Mouse (Mus musculus) right cerebral cortex, adult 2 months (tissue): ENCODE measurements around the gene Mvp.
A peak's percentile ranks its signal among the peaks of the same experiment; 100 is the strongest.

Source experiments
- DNase-seq, 2 experiments: peaks; one replicate each; pipeline ENCODE4 v3.0.0; 2021 to 2022; ENCODE audit warnings: low spot score in 2 of 2

Mvp gene

GRCm38 (mm10) chr7:127014320-127014719, at the start of gene Mvp:
Mvp (minus strand) TSS chr7:127014621.
- no peak for DNase-seq

- peak; percentile 8 to 20 for DNase-seq
Observed at GRCm38 (mm10) chr7:127055026-127055585, 40.7 kb upstream of the Mvp start.

- DNase-seq = peak; percentile 89 to 94
Observed at GRCm38 (mm10) chr7:127041851-127042672, 27.6 kb upstream of the Mvp start, which contains the start of gene Kif22. Kif22 (minus strand) TSS chr7:127042471.

GRCm38 (mm10) chr7:127031244-127031643, 16.8 kb upstream of the Mvp start:
- DNase-seq = no peak

GRCm38 (mm10) chr7:127030172-127030571, 15.8 kb upstream of the Mvp start:
- DNase-seq = no peak

GRCm38 (mm10) chr7:127027885-127028284, 13.5 kb upstream of the Mvp start:
- peak in 1 of 2 experiments; percentile 28 for DNase-seq

- DNase-seq = peak; percentile 99 to 100
Observed at GRCm38 (mm10) chr7:127026984-127027726, 12.7 kb upstream of the Mvp start, which contains the start of gene Maz. Maz (minus strand) TSS chr7:127027037.

- peak in 1 of 2 experiments; percentile 39 for DNase-seq
Observed at GRCm38 (mm10) chr7:127026616-127026983, 12.2 kb upstream of the Mvp start.

- DNase-seq = peak; percentile 33 to 44
Observed at GRCm38 (mm10) chr7:127026161-127026600, 11.8 kb upstream of the Mvp start.

GRCm38 (mm10) chr7:127025556-127026160, 11.2 kb upstream of the Mvp start:
- DNase-seq = no peak

GRCm38 (mm10) chr7:127024755-127025555, 10.5 kb upstream of the Mvp start:
- peak; percentile 78 to 83 for DNase-seq

- no peak for DNase-seq
Observed at GRCm38 (mm10) chr7:127023896-127024690, 9.7 kb upstream of the Mvp start.

- DNase-seq = no peak
Observed at GRCm38 (mm10) chr7:127023272-127023691, 8.9 kb upstream of the Mvp start.

GRCm38 (mm10) chr7:127022528-127023271, 8.3 kb upstream of the Mvp start:
- DNase-seq = no peak

- DNase-seq = no peak
Observed at GRCm38 (mm10) chr7:127021563-127022527, 7.4 kb upstream of the Mvp start.

GRCm38 (mm10) chr7:127020901-127021562, 6.6 kb upstream of the Mvp start, which contains the start of the genes Gm42742 and Prrt2:
Gm42742 (minus strand) TSS chr7:127021097.
Prrt2 (minus strand) TSS chr7:127021211.
- DNase-seq = peak; percentile 64 to 71

GRCm38 (mm10) chr7:127020491-127020890, 6.1 kb upstream of the Mvp start:
- peak; percentile 22 to 35 for DNase-seq
